Mouse (Mus musculus): ENCODE measurements around the gene Gm45844. TPM values are rescaled to one million over a fixed set of nuclear protein-coding genes. Genes with fewer than 3 reads are reported as not detected.

Gene Gm45844
- polyA plus RNA-seq, 1 experiment from 2014 or later: 2.1 TPM

DNA sequence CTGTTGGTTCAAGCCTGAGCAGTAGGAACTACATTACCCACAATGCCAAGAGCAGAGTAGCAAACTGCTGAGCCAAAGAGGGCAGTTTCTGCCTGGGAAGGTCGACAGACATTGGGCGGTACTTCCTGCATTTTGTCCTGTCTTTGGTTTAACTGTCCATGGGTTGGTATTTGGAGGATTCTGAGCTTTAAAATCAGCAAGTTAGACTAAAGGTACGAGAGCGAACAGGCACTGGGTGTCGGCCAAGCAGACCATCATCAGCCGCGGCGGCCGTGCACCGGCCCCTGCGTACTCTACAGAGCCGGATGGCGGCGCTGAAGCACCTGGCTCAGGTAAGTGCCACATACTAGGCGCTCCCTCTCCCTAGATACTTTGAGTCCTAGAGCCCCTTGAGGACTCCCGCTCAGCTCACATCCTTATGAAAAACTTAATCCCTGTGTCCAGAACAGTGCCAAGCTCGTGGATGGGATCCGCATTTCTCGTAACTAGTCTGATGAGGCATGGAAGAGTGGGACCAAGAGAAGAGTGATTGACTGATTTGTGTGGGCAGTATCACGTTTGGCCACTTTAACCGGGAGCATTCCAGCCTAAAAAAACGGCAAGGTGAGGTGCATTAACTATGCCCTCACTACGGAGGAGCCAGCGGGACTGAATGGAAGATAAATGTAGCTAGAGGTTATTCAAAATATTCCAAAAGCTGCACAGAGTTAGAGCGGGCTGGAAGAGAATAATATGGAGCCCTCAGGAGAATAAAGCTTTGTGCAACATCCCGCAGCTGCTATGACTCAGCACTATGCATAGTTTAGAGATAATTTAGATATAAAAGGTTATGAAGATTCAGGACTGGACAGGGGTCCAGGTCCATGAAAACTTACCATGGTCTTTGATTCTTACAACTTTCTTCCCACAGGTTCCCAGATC lies 106.6 kb downstream of the Gm45844 start, which contains the start of gene Zfp418:
TSS of gene Zfp418 (plus strand) at position 104 of the 921 bp plus-strand sequence.
- no peaks in the 10 kb centered on the region for H3K27me3 ChIP-seq (replicated peaks)
- peak within 1 kb of the TSS; percentile 88 for H3K4me3 ChIP-seq
- peak within 1 kb of the TSS; percentile 87 for H3K9ac ChIP-seq
- peaks cover 18% of the 10 kb centered on the region for H3K36me3 ChIP-seq
- peaks cover 8% of the 10 kb centered on the region for H3K4me1 ChIP-seq
- peak within 1 kb of the TSS; percentile 85 for H3K4me2 ChIP-seq
- H3K9me3 ChIP-seq: no peaks in the 10 kb centered on the region
- H3K27ac ChIP-seq (replicated peaks): 0 out of 2 replicates have a peak within 1 kb of the TSS, but pooled peaks have one; percentile 20
- peak; percentile 73; the same call in 1 of the 2 replicates for ATAC-seq (ENCODE audit: extremely low read depth, insufficient number of reproducible peaks, low FRiP score, low TSS enrichment)
- WGBS: 2% methylated on average over 26 of the region's 26 CpGs

Small RNA genes within 50 kb of the gene (microRNA-seq; reads per million reads assigned to microRNA genes)
- not detected for gene Mir5620

Other genes with a start within 250 kb of the Gm45844 start
- gene Zfp954, start 156.8 kb downstream of the Gm45844 start, polyA plus RNA-seq (2015; fragmentation: Nextera tagmentation; extraction: Ambion mirVana): 6.6 and 7.4 TPM in 2 replicates
- 0.68 and 0.83 TPM in 2 replicates for gene Zfp773, start 141.5 kb downstream of the Gm45844 start, polyA plus RNA-seq (2015; fragmentation: Nextera tagmentation; extraction: Ambion mirVana)
- 1.0 and 1.3 TPM in 2 replicates for gene Zfp418, start 107.0 kb downstream of the Gm45844 start, polyA plus RNA-seq (2015; fragmentation: Nextera tagmentation; extraction: Ambion mirVana)
- gene Zfp772, start 68.3 kb downstream of the Gm45844 start, polyA plus RNA-seq (2015; fragmentation: Nextera tagmentation; extraction: Ambion mirVana): 3.7 and 3.9 TPM in 2 replicates
- 0.07 TPM in 1 of 2 replicates, not detected in the other for gene Vmn2r29, start 31.0 kb downstream of the Gm45844 start, polyA plus RNA-seq (2015; fragmentation: Nextera tagmentation; extraction: Ambion mirVana)
- 41.7 and 43.9 TPM in 2 replicates for gene Clcn4, start 22.6 kb upstream of the Gm45844 start, polyA plus RNA-seq (2015; fragmentation: Nextera tagmentation; extraction: Ambion mirVana)
- not detected in 2 replicates for gene Vmn2r30, start 59.3 kb upstream of the Gm45844 start, polyA plus RNA-seq (2015; fragmentation: Nextera tagmentation; extraction: Ambion mirVana)
- gene Gm45783, start 96.3 kb upstream of the Gm45844 start, polyA plus RNA-seq (2015; fragmentation: Nextera tagmentation; extraction: Ambion mirVana): not detected in 2 replicates
- gene Vmn2r31, start 121.4 kb upstream of the Gm45844 start, polyA plus RNA-seq (2015; fragmentation: Nextera tagmentation; extraction: Ambion mirVana): not detected in 2 replicates
- gene Vmn2r32, start 201.7 kb upstream of the Gm45844 start, polyA plus RNA-seq (2015; fragmentation: Nextera tagmentation; extraction: Ambion mirVana): not detected in 2 replicates